Mouse (Mus musculus) MEL (cell line): ENCODE data around the gene 4930550C14Rik.

Experiments used
- CTCF ChIP-seq, 3 experiments: IDR thresholded peaks in 2 of 3; conservative IDR thresholded peaks in 1 of 3; 2 replicates each; pipeline ENCODE4 v1.5.1; 2011 to 2012; ENCODE audit warnings: low read length in 3 of 3, low read depth in 2 of 3, mild to moderate bottlenecking in 2 of 3, improper control_type of control experiment in 1 of 3, inconsistent platforms in 1 of 3, mixed read lengths in 1 of 3, moderate library complexity in 1 of 3; ENCODE audit not compliant: control insufficient read depth in 1 of 3, insufficient read depth in 1 of 3, poor library complexity in 1 of 3, severe bottlenecking in 1 of 3
- HCFC1 ChIP-seq: IDR thresholded peaks from 2 replicates; pipeline ENCODE4 v1.6.1; 2012; ENCODE audit warnings: low read depth, mild to moderate bottlenecking, inconsistent platforms, low read length, improper control_type of control experiment, moderate library complexity
- KAT2A ChIP-seq: conservative IDR thresholded peaks from 2 replicates; pipeline ENCODE4 v1.6.1; 2012; ENCODE audit warnings: low read depth, low read length, improper control_type of control experiment, inconsistent platforms
- MAZ ChIP-seq: IDR thresholded peaks from 2 replicates; pipeline ENCODE4 v1.6.1; 2012; ENCODE audit warnings: low read depth, mild to moderate bottlenecking, inconsistent platforms, low read length, improper control_type of control experiment
- USF1 ChIP-seq: IDR thresholded peaks from 2 replicates; pipeline ENCODE4 v1.6.1; 2014; ENCODE audit warnings: low read depth, mild to moderate bottlenecking, inconsistent platforms, low read length, improper control_type of control experiment, moderate library complexity
- ZC3H11A ChIP-seq: IDR thresholded peaks from 2 replicates; pipeline ENCODE4 v1.6.1; 2012; ENCODE audit warnings: low read depth, mild to moderate bottlenecking, inconsistent platforms, low read length, improper control_type of control experiment

GRCm38 (mm10) chr9:53384873-53385272, 17.3 kb upstream of the 4930550C14Rik start:
- no peak for TF ChIP-seq KAT2A
- TF ChIP-seq CTCF (IDR thresholded peaks at IDR 0.05 in 2 of 3, conservative IDR thresholded peaks at IDR 0.05 in 1 of 3; ENCODE audit: control insufficient read depth in 1 of 3, insufficient read depth in 1 of 3, low read depth in 2 of 3, low read length in 3 of 3, poor library complexity in 1 of 3, severe bottlenecking in 1 of 3) = no peak
- no peak for TF ChIP-seq ZC3H11A
- TF ChIP-seq HCFC1 = no peak
- no peak for TF ChIP-seq USF1
- no peak for TF ChIP-seq MAZ
